Mouse (Mus musculus) fibroblast of lung, adult 2 months (primary cell): ENCODE measurements around the gene Rapgef2.

Experiments used
- DNase-seq: peaks from one replicate; pipeline ENCODE4 v3.0.0-alpha.2; 2011; ENCODE audit warnings: low read depth

Gene Rapgef2

GRCm38 (mm10) chr3:79286376-79287107 is at the start of gene Rapgef2:
Rapgef2 (minus strand) TSS chr3:79286517.
- no peak for DNase-seq

- DNase-seq, result no peak
These were observed 47.4 kb upstream of the Rapgef2 start for GRCm38 (mm10) chr3:79333643-79334200.

- no peak for DNase-seq
These were observed 46.7 kb upstream of the Rapgef2 start for GRCm38 (mm10) chr3:79333051-79333450.

GRCm38 (mm10) chr3:79329691-79330315 is 43.5 kb upstream of the Rapgef2 start:
- DNase-seq, result no peak

- peak; percentile 7 for DNase-seq
These were observed 38.6 kb upstream of the Rapgef2 start for GRCm38 (mm10) chr3:79324697-79325526.

- no peak for DNase-seq
These were observed 27.8 kb upstream of the Rapgef2 start for GRCm38 (mm10) chr3:79314006-79314698.

GRCm38 (mm10) chr3:79311895-79312294 is 25.6 kb upstream of the Rapgef2 start:
- DNase-seq, result no peak

GRCm38 (mm10) chr3:79310184-79310583 is 23.9 kb upstream of the Rapgef2 start:
- no peak for DNase-seq

GRCm38 (mm10) chr3:79308605-79309004 is 22.3 kb upstream of the Rapgef2 start:
- no peak for DNase-seq

GRCm38 (mm10) chr3:79299401-79299800 is 13.1 kb upstream of the Rapgef2 start:
- no peak for DNase-seq

- DNase-seq, result no peak
These were observed 11.0 kb upstream of the Rapgef2 start for GRCm38 (mm10) chr3:79297281-79297680.

- no peak for DNase-seq
These were observed 10.3 kb upstream of the Rapgef2 start for GRCm38 (mm10) chr3:79296586-79296985.

- DNase-seq, result no peak
These were observed 9.7 kb upstream of the Rapgef2 start for GRCm38 (mm10) chr3:79296049-79296448.

GRCm38 (mm10) chr3:79294701-79295100 is 8.4 kb upstream of the Rapgef2 start:
- DNase-seq, result no peak

- DNase-seq, result no peak
These were observed 6.7 kb upstream of the Rapgef2 start for GRCm38 (mm10) chr3:79293023-79293422.

- DNase-seq, result no peak
These were observed 2.7 kb upstream of the Rapgef2 start for GRCm38 (mm10) chr3:79289050-79289449.

- no peak for DNase-seq
These were observed 1.6 kb upstream of the Rapgef2 start for GRCm38 (mm10) chr3:79287699-79288458.

GRCm38 (mm10) chr3:79287108-79287576 is 825 bp upstream of the Rapgef2 start:
- DNase-seq, result peak; percentile 77

GRCm38 (mm10) chr3:79286031-79286375 is 314 bp downstream of the Rapgef2 start:
- DNase-seq, result no peak

GRCm38 (mm10) chr3:79285097-79285675 is 1.1 kb downstream of the Rapgef2 start:
- no peak for DNase-seq

GRCm38 (mm10) chr3:79283976-79284375 is 2.3 kb downstream of the Rapgef2 start:
- no peak for DNase-seq
